Mouse (Mus musculus) liver, adult (tissue): ENCODE results near the gene Tex22.

ENCODE experiments used
- GATA4 ChIP-seq: IDR thresholded peaks from 2 replicates; pipeline ENCODE4 v1.6.1; 2014; ENCODE audit warnings: mild to moderate bottlenecking, low read length; ENCODE audit not compliant: insufficient replicate concordance

Gene Tex22

GRCm38 (mm10) chr12:113103846-113104451 is 29.6 kb downstream of the Tex22 start:
- TF ChIP-seq GATA4 = no peak

DNA sequence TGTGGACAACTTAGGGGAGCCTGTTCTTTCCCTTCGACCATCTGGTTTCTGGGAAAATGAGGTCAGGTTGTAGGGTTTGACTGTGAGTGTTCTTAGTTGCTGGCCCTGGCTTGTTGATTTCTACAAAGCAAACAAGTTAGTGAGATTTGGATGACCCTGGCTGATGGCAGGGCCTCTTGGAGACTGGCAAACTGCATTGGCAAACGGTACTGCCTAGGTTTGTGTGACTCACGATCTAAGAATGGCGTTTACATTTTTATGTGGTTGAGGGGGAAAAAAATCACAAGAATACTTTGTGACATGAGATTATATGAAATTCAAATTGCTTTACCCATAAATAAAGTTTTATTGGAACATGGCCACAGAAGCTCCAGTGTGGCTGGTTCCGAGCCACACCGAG is 32.1 kb downstream of the Tex22 start:
- no peak for TF ChIP-seq GATA4

- 0 out of 2 replicates have a peak, but pooled peaks have one; percentile 27 for TF ChIP-seq GATA4
Measured at GRCm38 (mm10) chr12:113107431-113108124, 33.3 kb downstream of the Tex22 start.

GRCm38 (mm10) chr12:113108528-113109283 is 34.4 kb downstream of the Tex22 start:
- no peak for TF ChIP-seq GATA4

- TF ChIP-seq GATA4 = no peak
Measured at GRCm38 (mm10) chr12:113109801-113110200, 35.5 kb downstream of the Tex22 start.

DNA sequence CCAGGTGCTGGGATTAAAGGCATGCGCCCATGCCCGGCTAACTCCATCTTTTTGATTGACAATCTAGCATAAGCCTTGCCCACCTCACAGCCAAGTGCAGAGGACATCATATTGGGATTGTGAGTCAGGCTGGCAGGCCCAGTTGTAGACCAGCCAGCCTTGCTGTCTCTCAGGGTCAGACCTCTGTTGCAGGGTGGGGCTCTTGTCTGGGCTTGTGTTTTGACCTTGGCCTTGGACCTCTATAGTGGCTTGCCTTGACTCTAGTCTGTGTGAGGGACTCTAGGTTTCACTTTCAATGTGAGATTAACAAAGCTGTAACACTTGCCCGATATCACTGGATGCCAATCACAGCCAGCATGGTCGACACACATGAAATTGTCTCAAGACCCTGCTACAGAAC is 39.8 kb downstream of the Tex22 start:
- TF ChIP-seq GATA4 = no peak

DNA sequence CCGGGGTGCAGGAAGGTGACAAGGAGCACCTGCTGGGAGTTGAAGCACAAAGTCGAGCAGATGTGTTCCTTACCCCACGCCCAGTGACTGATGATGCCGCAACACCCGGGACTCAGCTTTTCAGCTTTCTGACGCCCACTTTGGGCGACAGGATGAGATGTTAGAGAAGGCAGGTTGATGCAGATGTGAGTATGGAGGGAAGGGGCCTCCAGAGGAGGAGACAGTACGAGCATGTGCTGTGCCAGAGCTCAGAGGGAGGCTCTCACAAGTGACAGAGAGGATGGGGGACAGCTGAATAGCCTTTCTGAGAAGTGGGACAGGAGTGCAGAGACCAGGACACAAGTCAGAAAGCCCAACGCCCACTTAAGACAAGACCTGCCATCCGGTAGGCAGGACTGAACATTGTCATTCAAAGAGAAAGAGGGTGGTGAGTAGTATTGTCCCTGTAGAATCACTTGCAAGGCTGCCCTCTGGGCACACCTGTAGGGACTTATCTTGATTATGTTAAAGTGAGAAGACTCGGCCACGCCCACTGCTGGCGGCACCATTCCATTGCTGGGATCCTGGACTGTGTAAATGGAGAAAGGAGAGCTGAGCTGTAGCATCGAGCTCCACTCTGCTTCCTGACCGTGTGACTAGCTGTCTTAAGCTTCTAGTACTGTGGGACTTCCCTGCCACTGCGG is 40.7 kb downstream of the Tex22 start:
- no peak for TF ChIP-seq GATA4

DNA sequence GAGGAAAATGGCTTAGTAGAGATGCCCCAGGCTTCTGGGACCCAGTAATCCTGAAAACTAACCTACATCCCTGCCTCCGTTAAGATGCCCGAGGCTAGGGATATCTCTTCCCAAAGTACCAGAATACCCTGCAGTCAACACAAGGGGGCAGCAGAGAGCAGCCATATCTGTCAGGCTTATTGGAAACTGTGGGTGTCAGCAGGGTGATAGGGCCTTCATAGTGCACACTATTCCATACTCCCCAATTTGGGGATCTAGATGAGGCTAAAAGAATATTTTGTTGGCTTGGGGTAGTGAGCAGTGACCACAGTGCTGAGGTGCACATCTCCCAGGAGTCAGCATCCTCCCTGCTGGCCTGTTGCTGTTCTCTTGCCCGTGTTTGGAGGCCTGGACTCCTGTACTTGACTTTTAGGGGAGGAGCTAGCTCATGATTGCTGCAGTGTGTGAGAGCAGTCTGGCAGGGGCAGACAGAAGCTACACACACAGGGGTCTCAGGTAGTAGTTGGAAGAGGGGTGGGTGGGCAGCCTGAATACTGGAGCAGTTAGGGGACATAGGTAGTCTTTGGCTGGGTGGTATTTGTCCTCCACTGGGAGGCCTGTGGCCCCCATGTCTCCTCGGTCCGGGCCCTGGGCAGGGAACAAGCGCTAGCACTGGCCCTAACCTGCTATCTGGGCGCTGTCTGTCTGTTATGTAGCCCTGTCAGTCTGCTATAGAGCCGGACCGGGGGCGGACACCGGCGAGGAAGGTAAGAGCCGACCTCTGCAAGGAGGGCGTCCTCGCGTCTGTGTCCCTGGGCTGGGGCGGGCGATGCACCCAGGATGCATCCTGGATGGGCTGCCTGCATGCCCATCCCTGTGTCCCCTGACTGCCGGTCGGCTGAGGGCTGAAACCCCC is 45.5 kb downstream of the Tex22 start:
- peak; percentile 33; the same call in 1 of the 2 replicates for TF ChIP-seq GATA4

DNA sequence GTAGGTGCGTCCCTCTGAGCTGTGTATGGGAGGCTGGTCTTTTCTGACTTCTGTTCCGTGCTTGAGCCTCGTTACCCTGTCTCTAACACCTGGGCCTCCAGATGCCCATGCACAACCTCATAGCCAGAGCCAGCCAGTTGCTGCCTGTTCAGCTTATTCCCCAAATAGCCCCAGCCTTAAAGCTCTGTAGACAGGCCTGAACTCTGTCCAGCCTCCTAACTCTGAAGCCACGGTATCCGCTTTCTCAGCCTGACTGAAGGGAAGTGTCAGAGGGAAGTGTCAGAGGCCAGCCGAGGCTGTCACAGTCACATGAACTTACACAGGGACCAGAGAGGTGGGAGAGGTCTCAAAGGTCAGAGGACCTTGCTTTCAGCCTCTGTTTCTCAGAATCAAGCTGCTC is 50.4 kb downstream of the Tex22 start:
- no peak for TF ChIP-seq GATA4

- no peak for TF ChIP-seq GATA4
Measured at GRCm38 (mm10) chr12:113130732-113131131, 56.4 kb downstream of the Tex22 start.

GRCm38 (mm10) chr12:113131601-113132000 is 57.3 kb downstream of the Tex22 start:
- TF ChIP-seq GATA4 = no peak

- no peak for TF ChIP-seq GATA4
Measured at GRCm38 (mm10) chr12:113132567-113132966, 58.3 kb downstream of the Tex22 start.

GRCm38 (mm10) chr12:113133260-113133659 is 59.0 kb downstream of the Tex22 start:
- no peak for TF ChIP-seq GATA4

DNA sequence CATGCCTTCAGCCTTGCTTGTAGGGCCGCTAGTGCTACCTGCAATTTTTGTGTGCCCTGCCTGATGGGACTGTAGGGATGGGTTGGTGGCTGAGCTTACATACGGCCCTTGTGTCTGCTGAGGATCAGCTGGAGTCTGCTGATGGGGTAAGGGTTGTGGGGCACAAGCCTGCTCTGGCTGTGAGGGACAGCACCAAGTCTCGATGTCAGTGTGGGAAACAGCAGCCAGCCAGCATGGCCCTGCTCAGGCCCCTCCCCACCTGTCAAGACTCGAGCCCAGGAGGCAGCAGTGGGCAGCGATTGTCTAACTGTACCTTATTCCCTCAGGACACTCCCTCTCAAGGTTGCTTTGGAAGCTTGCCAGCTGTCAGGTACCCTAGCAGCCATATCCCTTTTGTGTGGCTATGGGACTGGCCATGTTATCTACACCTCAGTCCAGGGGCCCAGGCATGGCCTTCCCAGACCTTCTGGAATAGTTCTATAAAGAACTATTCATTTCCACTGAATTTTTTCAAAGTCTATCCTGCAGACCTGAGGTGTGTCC is 59.6 kb downstream of the Tex22 start:
- no peak for TF ChIP-seq GATA4
